Mouse (Mus musculus): ENCODE measurements around the gene Phc3. TPM values are rescaled to one million over a fixed set of nuclear protein-coding genes. Genes with fewer than 3 reads are reported as not detected.

Phc3 gene
- 3.9 and 4.5 TPM in 2 replicates for polyA plus RNA-seq (2016; fragmentation: Nextera tagmentation; extraction: Ambion mirVana)

DNA sequence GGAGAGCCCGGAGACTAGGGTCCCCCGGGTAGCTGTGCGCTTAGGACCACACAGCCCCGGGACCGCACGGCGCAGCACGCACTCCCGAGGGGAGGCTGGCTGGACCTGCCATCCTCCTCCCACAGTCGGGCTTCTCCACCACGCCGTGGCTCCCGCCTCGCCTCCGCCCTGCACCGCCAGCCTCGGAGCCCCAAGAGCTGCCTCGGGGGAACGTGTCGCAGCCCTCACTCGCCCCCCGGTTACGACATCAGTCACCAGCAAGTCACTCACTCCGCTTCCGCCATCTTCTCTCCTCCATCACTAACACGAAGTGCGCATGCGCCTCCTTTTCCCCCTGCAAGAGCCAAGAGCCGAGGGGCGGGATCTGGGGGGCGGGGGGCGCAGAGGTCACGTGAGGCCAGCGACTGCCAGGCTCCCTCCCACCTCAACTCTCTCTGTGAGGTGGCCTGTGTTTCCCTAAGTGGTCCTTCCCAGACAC is at the start of gene Phc3:
Phc3 (minus strand) TSS at position 312 of the 478 bp plus-strand sequence.
- Histone ChIP-seq H3K4me1 (peaks cover 13% of the 10 kb centered on the region), H3K36me3 (peaks cover 23% of the 10 kb centered on the region), H3K9me3 (replicated peaks) (no peaks in the 10 kb centered on the region), H3K27ac (replicated peaks) (peak within 1 kb of the TSS; percentile 94), H3K4me3 (peak within 1 kb of the TSS; percentile 99), H3K27me3 (ENCODE audit: low read depth, poor library complexity, severe bottlenecking) (no peaks in the 10 kb centered on the region)
- WGBS: 0% methylated on average over 34 of the region's 34 CpGs
- peak; percentile 98 for DNase-seq (ENCODE audit: low spot score)

GRCm38 (mm10) chr3:31017652-31018051 is 48.4 kb upstream of the Phc3 start:
- DNase-seq (ENCODE audit: low spot score): no peak
- Histone ChIP-seq H3K9me3 (replicated peaks) (no peaks in the 10 kb centered on the region), H3K4me1 (peaks cover 26% of the 10 kb centered on the region), H3K27ac (replicated peaks) (no peak overlapping the region; the same call in 1 of the 2 replicates), H3K36me3 (peaks cover 18% of the 10 kb centered on the region), H3K4me3 (no peak overlapping the region), H3K27me3 (ENCODE audit: low read depth, poor library complexity, severe bottlenecking) (no peaks in the 10 kb centered on the region)
- WGBS: 67% methylated on average over 4 of the region's 4 CpGs

DNA sequence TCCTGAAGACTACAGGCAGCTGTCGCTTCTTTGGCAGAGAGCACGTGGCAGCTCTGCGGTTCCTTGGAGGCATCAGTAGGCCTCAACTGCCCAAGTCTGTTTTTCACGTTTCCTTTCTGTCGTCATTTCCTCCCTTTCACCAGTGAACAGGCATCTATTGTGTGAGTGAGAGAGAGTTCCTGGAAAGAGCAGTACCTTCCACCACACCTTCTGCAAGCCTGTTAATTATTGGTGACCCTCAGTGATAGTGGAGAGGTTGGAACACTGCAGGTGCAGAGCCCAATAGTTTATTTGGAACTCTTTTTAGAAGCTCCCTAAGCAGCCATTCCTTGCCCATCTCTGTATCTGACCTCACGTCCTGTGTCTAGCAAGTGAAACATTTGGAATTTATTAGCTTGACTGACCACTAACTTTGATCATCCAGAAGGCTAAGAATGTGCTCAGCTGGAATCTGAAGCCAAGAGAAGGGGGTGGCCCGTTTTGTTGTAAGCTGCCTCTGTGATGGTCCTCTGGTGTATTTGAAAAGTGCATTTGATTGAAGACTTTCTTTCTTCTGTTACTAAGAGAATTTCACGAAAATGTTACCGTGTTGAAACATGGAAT is 47.5 kb upstream of the Phc3 start:
- H3K4me1 ChIP-seq: peaks cover 26% of the 10 kb centered on the region
- H3K36me3 ChIP-seq: peaks cover 15% of the 10 kb centered on the region
- H3K9me3 ChIP-seq (replicated peaks): no peaks in the 10 kb centered on the region
- WGBS: 50% methylated on average over 9 of the region's 9 CpGs
- no peak overlapping the region for H3K4me3 ChIP-seq
- H3K27me3 ChIP-seq (ENCODE audit: low read depth, poor library complexity, severe bottlenecking): no peaks in the 10 kb centered on the region
- peak overlapping the region; percentile 46 for H3K27ac ChIP-seq (replicated peaks)
- DNase-seq (ENCODE audit: low spot score): peak; percentile 25

DNA sequence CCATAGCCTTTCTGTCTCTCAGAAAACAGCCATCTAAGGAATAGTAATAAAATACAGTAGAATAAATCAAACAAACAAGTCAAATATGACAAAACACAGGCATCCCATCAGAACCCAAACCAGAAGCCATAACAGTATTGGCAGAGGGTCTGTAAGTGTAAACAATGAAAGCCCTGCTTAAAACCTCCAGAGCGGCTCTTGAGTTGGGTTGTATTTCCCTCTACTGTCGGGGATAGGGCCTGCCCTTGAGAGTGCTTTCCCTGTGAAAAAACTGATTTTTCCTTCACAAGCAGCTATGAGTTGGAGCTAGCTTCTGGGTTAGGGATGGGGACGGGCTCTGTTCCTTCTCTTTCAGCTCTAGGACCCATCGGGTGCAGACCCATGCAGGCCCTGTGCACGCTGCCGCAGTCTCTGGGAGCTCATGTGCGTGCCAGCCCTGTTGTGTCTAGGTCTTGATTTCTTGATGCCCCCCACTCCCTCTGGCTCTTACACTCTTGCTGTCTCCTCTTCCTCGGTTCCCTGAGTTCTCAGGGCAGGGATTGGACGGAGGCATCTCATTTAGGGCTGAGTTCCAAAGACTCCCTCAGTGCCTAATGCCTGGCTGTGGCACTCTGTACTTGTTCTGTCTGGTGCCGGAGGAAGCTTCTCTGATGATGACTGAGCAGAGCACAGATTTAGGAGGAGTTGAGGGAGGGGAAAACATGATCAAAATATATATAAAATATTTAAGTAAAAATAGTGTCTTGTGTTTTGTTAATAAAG is 46.6 kb upstream of the Phc3 start:
- peak overlapping the region; percentile 56; the same call in 1 of the 2 replicates for H3K27ac ChIP-seq (replicated peaks)
- H3K4me1 ChIP-seq: peaks cover 26% of the 10 kb centered on the region
- peaks cover 15% of the 10 kb centered on the region for H3K36me3 ChIP-seq
- no peaks in the 10 kb centered on the region for H3K9me3 ChIP-seq (replicated peaks)
- H3K27me3 ChIP-seq (ENCODE audit: low read depth, poor library complexity, severe bottlenecking): no peaks in the 10 kb centered on the region
- DNase-seq (ENCODE audit: low spot score): no peak
- no peak overlapping the region for H3K4me3 ChIP-seq
- 83% methylated on average over 10 of the region's 10 CpGs for WGBS

DNA sequence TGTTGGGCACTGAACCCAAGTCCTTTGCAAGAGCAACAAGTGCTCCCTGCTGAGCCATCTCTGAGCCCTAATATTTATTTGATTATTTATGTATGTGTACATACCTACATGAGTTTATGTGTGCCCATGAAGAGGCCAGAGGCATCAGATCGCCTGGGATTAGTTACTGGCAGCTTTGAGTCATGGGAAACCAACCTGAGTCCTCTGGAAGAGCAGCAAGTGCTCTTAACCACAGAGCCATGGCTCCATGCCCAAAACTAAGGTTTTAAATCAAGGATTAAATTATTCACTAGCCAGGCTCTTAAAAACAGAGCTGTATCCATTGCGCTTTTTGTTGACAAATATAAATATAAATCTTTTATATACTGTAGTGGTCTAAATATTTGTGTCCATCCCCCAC is 45.2 kb upstream of the Phc3 start:
- WGBS: 90% methylated on average over 2 of the region's 2 CpGs

GRCm38 (mm10) chr3:31004320-31005209 is 35.4 kb upstream of the Phc3 start:
- no peak overlapping the region for H3K4me3 ChIP-seq
- H3K27ac ChIP-seq (replicated peaks): no peak overlapping the region
- no peaks in the 10 kb centered on the region for H3K27me3 ChIP-seq (ENCODE audit: low read depth, poor library complexity, severe bottlenecking)
- H3K36me3 ChIP-seq: peaks cover 18% of the 10 kb centered on the region
- H3K4me1 ChIP-seq: peaks cover 19% of the 10 kb centered on the region
- no peak for DNase-seq (ENCODE audit: low spot score)
- H3K9me3 ChIP-seq (replicated peaks): 0 out of 2 replicates have a peak, but pooled peaks cover 8% of the 10 kb centered on the region
- WGBS: 81% methylated on average over 6 of the region's 6 CpGs

More for the DNA sequence above, 45.2 kb upstream of the Phc3 start:
- no peak overlapping the region for H3K27ac ChIP-seq (replicated peaks)
- peaks cover 26% of the 10 kb centered on the region for H3K4me1 ChIP-seq
- DNase-seq (ENCODE audit: low spot score): no peak
- H3K9me3 ChIP-seq (replicated peaks): no peaks in the 10 kb centered on the region
- H3K27me3 ChIP-seq (ENCODE audit: low read depth, poor library complexity, severe bottlenecking): no peaks in the 10 kb centered on the region
- peaks cover 2% of the 10 kb centered on the region for H3K36me3 ChIP-seq
- no peak overlapping the region for H3K4me3 ChIP-seq

GRCm38 (mm10) chr3:31001048-31001676 is 31.9 kb upstream of the Phc3 start:
- Histone ChIP-seq H3K27me3 (ENCODE audit: low read depth, poor library complexity, severe bottlenecking) (no peaks in the 10 kb centered on the region; the same call in 1 of the 2 replicates), H3K9me3 (replicated peaks) (0 out of 2 replicates have a peak, but pooled peaks cover 8% of the 10 kb centered on the region), H3K36me3 (peaks cover 18% of the 10 kb centered on the region), H3K4me3 (no peak overlapping the region), H3K4me1 (peaks cover 38% of the 10 kb centered on the region), H3K27ac (replicated peaks) (no peak overlapping the region)
- 49% methylated on average over 3 of the region's 3 CpGs for WGBS
- no peak for DNase-seq (ENCODE audit: low spot score)

DNA sequence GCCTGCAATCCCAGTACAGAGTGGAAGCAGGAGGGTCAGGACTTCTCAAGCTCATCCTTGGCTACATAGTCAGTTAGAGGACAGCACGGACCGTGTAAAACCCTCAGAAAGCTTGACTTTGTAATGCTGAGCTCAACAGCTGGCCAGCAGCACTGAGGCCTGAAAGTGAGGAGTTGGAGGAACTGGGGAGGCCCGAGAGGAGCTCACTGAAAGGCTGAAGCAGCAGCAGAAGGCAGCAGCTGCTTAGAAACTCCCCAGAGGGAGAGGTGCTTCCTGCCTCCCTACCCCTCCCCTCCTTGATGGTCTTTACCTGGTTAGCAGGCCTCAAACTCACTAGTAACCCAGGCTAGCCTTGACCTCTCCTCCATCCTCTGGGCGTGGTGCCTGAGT is 30.8 kb upstream of the Phc3 start:
- Histone ChIP-seq H3K9me3 (replicated peaks) (0 out of 2 replicates have a peak, but pooled peaks cover 8% of the 10 kb centered on the region), H3K27me3 (ENCODE audit: low read depth, poor library complexity, severe bottlenecking) (no peaks in the 10 kb centered on the region; the same call in 1 of the 2 replicates), H3K27ac (replicated peaks) (peak overlapping the region; percentile 23), H3K4me3 (no peak overlapping the region), H3K4me1 (peaks cover 38% of the 10 kb centered on the region), H3K36me3 (peaks cover 18% of the 10 kb centered on the region)
- no peak for DNase-seq (ENCODE audit: low spot score)
- 38% methylated on average over 4 of the region's 4 CpGs for WGBS

GRCm38 (mm10) chr3:30999401-31000017 is 30.3 kb upstream of the Phc3 start:
- H3K9me3 ChIP-seq (replicated peaks): 0 out of 2 replicates have a peak, but pooled peaks cover 8% of the 10 kb centered on the region
- H3K4me1 ChIP-seq: peaks cover 39% of the 10 kb centered on the region
- no peaks in the 10 kb centered on the region; the same call in 1 of the 2 replicates for H3K27me3 ChIP-seq (ENCODE audit: low read depth, poor library complexity, severe bottlenecking)
- 61% methylated on average over 10 of the region's 10 CpGs for WGBS
- peak overlapping the region; percentile 23 for H3K27ac ChIP-seq (replicated peaks)
- no peak for DNase-seq (ENCODE audit: low spot score)
- H3K4me3 ChIP-seq: no peak overlapping the region
- peaks cover 18% of the 10 kb centered on the region for H3K36me3 ChIP-seq

DNA sequence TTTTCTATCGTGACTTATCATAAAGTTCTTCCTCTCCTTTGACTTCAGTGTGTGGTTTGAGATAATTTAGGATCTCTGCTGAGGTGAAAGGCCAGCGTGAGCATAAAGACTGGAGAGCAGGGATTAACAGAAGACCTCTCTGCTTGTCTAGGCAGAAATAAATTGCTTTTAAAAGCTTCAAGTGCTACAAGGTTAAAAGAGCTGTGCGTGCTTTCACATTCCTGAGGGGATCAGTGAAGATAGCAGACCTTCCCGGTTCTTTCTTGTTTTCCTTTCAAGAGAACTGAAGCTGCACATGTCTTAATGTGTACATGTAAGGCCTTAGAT is 27.4 kb upstream of the Phc3 start:
- Histone ChIP-seq H3K4me1 (peaks cover 39% of the 10 kb centered on the region), H3K27me3 (ENCODE audit: low read depth, poor library complexity, severe bottlenecking) (no peaks in the 10 kb centered on the region; the same call in 1 of the 2 replicates), H3K36me3 (no peaks in the 10 kb centered on the region), H3K9me3 (replicated peaks) (no peaks in the 10 kb centered on the region), H3K4me3 (peak overlapping the region; percentile 86), H3K27ac (replicated peaks) (no peak overlapping the region)
- WGBS: 3% methylated on average over 4 of the region's 4 CpGs
- DNase-seq (ENCODE audit: low spot score): no peak

GRCm38 (mm10) chr3:30995899-30996687 is 26.9 kb upstream of the Phc3 start:
- H3K4me3 ChIP-seq: peak overlapping the region; percentile 86
- peaks cover 37% of the 10 kb centered on the region for H3K4me1 ChIP-seq
- H3K36me3 ChIP-seq: no peaks in the 10 kb centered on the region
- no peaks in the 10 kb centered on the region; the same call in 1 of the 2 replicates for H3K27me3 ChIP-seq (ENCODE audit: low read depth, poor library complexity, severe bottlenecking)
- DNase-seq (ENCODE audit: low spot score): no peak
- under 1% methylated on average over 49 of the region's 49 CpGs for WGBS
- H3K9me3 ChIP-seq (replicated peaks): no peaks in the 10 kb centered on the region
- H3K27ac ChIP-seq (replicated peaks): peak overlapping the region; percentile 93
